Mouse (Mus musculus) urinary bladder, postnatal 14 days (tissue): ENCODE measurements around the gene Aanat.

Source experiments
- DNase-seq: peaks from one replicate; pipeline ENCODE4 v3.0.0; 2021; ENCODE audit warnings: low spot score

The Aanat gene

GRCm38 (mm10) chr11:116574982-116575381 lies 11.2 kb upstream of the Aanat start:
- DNase-seq = no peak

GRCm38 (mm10) chr11:116575396-116575795 lies 10.8 kb upstream of the Aanat start:
- DNase-seq = no peak

DNA sequence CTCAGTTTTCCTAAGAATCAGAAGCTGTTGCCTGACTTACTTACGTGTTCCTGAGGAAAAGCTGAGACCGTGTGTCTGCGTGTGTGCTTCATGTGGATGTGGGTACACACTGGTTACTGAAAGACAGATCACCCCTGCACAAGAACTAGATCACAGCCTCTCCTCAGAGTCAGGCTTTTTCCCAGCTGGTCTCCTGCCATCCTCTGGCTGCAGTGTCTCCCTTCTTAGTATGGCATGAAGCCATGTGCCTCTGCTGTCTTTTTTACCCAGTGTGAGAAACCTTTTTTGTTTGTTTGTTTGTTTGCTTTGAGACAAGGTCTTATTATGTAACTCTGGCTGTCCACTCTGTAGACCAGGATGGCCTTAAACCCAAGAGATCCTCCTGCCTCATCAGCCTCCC lies 7.0 kb upstream of the Aanat start:
- DNase-seq = no peak

DNA sequence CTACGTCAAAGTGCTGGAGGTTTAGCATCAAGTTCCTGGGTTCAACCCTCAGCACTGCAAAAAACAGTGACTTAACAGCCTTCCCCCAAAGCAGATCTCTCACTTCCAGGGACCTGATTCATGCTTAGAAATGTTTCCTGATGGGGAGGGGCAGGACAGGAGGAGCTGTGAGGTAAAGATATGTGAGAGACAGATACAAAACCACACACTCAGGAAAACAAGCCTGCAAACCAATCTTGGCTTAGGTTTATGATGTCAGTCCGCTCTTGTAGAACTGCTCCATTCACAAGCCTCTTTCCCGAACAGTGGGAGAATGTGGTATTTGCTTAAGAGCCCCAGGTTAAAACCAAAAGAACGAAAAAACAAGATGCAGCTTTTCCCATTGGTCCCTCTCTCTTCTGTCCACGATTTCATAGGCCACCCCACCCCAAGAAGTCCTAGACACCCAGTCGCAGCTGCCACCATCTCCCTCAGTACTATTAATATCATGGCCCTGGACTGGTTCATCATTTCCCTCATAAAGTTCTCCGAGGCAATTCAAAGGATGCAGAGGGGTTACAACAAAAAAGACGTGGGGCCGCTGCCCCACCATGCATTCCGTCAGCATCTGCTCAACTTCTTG lies 6.1 kb upstream of the Aanat start:
- DNase-seq = no peak

GRCm38 (mm10) chr11:116580711-116581375 lies 5.4 kb upstream of the Aanat start:
- DNase-seq = peak; percentile 43

GRCm38 (mm10) chr11:116581376-116581814 lies 4.8 kb upstream of the Aanat start, which contains the start of gene Ube2o:
Gene Ube2o (minus strand): TSS chr11:116581447.
- DNase-seq = peak; percentile 85

- no peak for DNase-seq
Measured at GRCm38 (mm10) chr11:116585682-116586081, 550 bp upstream of the Aanat start.

GRCm38 (mm10) chr11:116586801-116587631 lies 784 bp downstream of the Aanat start:
- peak; percentile 74 for DNase-seq

- no peak for DNase-seq
Measured at GRCm38 (mm10) chr11:116589020-116589531, 2.8 kb downstream of the Aanat start.

DNA sequence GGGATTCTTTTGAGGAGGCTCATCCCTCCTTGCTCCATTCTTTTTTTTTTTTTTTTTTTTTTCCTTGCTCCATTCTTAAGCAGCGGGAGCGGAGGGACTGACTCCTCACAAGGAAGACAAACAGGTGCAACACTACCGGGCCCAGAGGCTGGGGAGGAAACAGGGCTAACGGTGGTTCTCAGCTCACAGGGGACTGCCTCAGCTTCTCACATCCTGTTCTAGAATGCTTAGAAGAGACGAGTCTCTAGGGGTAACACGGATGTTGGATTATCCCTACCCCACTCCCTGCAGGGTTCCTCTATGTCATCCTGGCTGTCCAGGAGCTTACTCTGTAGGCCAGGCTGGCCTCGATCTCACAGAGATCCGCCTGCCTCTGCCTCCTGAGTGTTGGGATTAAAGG lies 3.3 kb downstream of the Aanat start:
- DNase-seq = no peak

- DNase-seq = no peak
Measured at GRCm38 (mm10) chr11:116591621-116592020, 5.4 kb downstream of the Aanat start.

DNA sequence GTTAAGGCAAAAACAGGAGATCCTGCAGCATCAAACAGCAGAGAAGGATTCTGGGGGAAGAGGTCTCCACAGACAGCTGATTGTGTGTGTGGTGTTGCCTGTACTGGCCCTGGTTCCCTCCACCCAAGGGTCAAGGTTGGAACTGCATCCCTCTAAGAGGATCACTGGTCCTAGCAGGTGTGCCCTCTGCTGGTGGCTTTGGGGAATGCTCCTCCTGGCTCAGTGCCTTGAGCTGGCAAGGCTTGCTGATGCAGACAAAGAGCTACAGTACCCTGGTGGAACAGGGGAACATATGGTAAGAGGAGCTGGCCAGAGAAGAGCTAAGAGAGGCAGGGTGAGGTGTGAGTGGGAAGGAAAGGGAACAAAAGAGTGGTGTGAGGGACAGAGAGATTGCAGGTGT lies 6.2 kb downstream of the Aanat start:
- DNase-seq = peak; percentile 94

- DNase-seq = no peak
Measured at GRCm38 (mm10) chr11:116593345-116593744, 7.1 kb downstream of the Aanat start.

DNA sequence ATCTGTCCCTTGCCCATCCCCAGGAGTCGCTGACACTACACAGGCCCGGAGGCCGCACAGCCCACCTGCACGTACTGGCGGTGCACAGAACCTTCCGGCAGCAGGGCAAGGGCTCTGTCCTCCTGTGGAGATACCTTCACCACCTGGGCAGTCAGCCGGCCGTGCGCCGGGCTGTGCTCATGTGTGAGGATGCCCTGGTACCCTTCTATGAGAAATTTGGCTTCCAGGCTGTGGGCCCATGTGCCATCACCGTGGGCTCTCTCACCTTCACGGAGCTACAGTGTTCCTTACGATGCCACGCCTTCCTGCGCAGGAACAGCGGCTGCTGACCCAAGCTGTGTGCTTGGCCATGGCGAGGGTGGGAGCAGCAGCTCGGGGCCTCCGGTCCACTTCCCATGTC lies 10.5 kb downstream of the Aanat start:
- no peak for DNase-seq

- DNase-seq = no peak
Measured at GRCm38 (mm10) chr11:116598193-116598592, 12.0 kb downstream of the Aanat start.

- DNase-seq = no peak
Measured at GRCm38 (mm10) chr11:116599230-116599629, 13.0 kb downstream of the Aanat start.

GRCm38 (mm10) chr11:116601166-116601565 lies 14.9 kb downstream of the Aanat start:
- no peak for DNase-seq

- no peak for DNase-seq
Measured at GRCm38 (mm10) chr11:116602043-116602442, 15.8 kb downstream of the Aanat start.

DNA sequence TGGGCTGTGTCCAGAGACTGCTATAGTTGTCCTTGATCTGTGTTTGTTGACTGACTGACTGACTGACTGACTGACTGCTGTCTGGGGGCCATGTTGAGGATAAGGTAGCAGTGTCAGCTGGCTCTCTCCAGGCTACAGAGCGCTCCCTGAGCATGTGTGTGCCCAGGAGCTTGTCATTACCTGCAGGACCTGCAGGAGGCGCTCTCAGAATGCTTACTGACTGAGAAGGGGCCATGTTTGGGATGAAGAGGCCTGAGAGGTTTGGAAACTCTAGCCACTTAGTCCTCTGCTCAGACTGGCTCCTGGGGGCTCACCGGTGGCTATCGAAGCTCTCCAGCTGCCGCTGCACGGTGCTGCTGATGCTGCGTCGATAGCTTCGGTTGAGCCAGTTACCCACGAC lies 17.1 kb downstream of the Aanat start:
- peak; percentile 25 for DNase-seq

DNA sequence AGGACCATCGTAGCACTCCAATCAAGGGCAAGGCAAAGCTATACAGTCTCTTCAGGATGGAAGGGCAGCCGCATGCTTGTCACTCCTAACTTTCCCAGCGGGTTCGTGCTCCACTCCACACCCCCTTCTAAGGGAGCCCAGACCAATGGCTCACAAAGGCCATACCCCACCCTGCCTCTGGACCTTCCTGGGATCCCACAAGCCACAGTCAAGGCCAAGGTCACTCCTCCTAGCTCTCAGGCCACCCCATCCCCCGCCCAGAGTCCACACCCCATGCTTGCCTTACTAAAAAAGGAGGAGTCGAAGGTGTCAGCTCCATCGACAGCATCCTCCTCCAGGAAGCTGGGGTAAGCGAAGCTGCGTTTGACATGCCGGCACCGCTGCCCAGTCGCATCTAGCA lies 17.9 kb downstream of the Aanat start:
- no peak for DNase-seq

- DNase-seq = no peak
Measured at GRCm38 (mm10) chr11:116607717-116608116, 21.5 kb downstream of the Aanat start.

GRCm38 (mm10) chr11:116609965-116610630 lies 23.9 kb downstream of the Aanat start:
- DNase-seq = no peak
